Mouse (Mus musculus): ENCODE data around the gene Kcnh7. TPM values are rescaled to one million over a fixed set of nuclear protein-coding genes. Genes with fewer than 3 reads are reported as not detected.

Gene Kcnh7
- polyA plus RNA-seq, 1 experiment from 2014 or later = 2.6 TPM

DNA sequence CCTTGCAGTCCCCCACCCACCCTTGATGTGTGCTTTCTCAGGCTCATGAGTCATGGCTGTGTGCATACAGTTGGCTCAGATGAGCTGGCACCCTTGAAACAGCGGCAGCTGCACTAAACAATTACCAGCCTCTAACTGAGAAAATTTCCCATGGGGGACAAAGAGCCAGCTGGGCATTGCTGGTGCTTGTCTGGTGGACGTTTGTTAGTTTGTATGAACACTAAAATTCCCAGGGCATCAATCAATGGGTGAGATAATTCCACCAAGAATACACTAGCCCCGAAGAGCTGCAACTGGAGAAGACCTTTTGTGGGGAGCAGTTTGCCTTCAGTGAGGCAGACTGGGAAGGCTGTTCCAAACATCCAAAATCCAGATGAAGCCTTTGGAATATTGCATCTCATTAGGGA, 376.6 kb downstream of the Kcnh7 start:
- H3K4me1 ChIP-seq (replicated peaks; ENCODE audit: control insufficient read depth, insufficient read depth, low read length) = no peaks in the 10 kb centered on the region; the same call in 1 of the 2 replicates
- ATAC-seq (replicated peaks; ENCODE audit: low FRiP score) (peak; percentile 95), DNase-seq (ENCODE audit: low spot score) (peak; percentile 74)
- 28% methylated on average over 3 of the region's 3 CpGs for WGBS
- peak overlapping the region; percentile 81 for H3K27ac ChIP-seq (ENCODE audit: low read depth, low read length)
- no peaks in the 10 kb centered on the region for H3K9me3 ChIP-seq (ENCODE audit: control insufficient read depth, low read length)
- H3K4me2 ChIP-seq (ENCODE audit: low read depth, low read length, severe bottlenecking) = no peak overlapping the region
- no peaks in the 10 kb centered on the region; the same call in 1 of the 2 replicates for H3K36me3 ChIP-seq (ENCODE audit: control insufficient read depth, insufficient read depth, low read length)
- no peaks in the 10 kb centered on the region for H3K27me3 ChIP-seq (ENCODE audit: control insufficient read depth, insufficient read depth, low read length)
- H3K9ac ChIP-seq (ENCODE audit: low read length) = no peak overlapping the region
- H3K4me3 ChIP-seq (ENCODE audit: low read depth, low read length) = no peak overlapping the region

DNA sequence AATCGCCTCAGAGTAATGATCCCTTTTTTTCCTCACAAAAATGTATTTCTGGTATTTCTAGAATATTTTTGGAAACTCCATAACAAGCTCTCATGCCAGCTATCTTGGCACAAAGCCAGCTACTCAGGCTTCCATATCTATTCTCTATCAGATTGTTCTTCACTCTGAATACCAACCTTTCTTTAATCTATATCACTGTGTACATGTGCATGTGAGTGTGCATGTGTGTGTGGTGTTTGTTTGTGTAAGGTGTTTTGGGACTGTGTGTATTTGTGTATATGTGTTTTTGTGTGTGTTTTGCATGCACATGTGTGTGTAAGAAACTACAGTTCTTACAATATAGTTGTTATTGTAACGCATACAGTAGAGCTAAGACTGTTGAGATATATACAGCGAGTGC, 377.2 kb downstream of the Kcnh7 start:
- no peak overlapping the region for H3K9ac ChIP-seq (ENCODE audit: low read length)
- H3K9me3 ChIP-seq (ENCODE audit: control insufficient read depth, low read length) = no peaks in the 10 kb centered on the region
- 85% methylated on average over 3 of the region's 3 CpGs for WGBS
- H3K4me1 ChIP-seq (replicated peaks; ENCODE audit: control insufficient read depth, insufficient read depth, low read length) = no peaks in the 10 kb centered on the region; the same call in 1 of the 2 replicates
- no peak overlapping the region for H3K4me2 ChIP-seq (ENCODE audit: low read depth, low read length, severe bottlenecking)
- H3K36me3 ChIP-seq (ENCODE audit: control insufficient read depth, insufficient read depth, low read length) = no peaks in the 10 kb centered on the region; the same call in 1 of the 2 replicates
- H3K27ac ChIP-seq (ENCODE audit: low read depth, low read length) = peak overlapping the region; percentile 81
- peak; percentile 25 for ATAC-seq (replicated peaks; ENCODE audit: low FRiP score)
- no peaks in the 10 kb centered on the region for H3K27me3 ChIP-seq (ENCODE audit: control insufficient read depth, insufficient read depth, low read length)
- no peak for DNase-seq (ENCODE audit: low spot score)
- H3K4me3 ChIP-seq (ENCODE audit: low read depth, low read length) = no peak overlapping the region

DNA sequence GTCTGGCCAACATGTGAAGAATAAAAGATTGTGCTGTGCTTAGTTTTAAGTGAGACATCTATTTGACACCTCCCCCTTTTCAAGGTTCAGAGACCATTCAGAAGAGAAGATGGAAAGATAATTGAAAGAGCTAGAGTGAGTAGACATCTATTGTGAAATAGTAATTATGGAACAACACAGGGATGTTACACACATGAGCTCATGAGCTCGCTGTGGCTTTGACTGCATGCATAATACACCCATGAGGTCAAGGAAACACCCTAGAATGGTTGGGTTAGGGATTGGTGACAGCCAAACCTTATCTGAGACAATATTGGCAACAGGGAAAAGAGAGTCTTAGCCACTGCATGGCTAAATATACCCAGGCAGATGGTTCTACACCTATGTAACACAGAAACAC, 380.1 kb downstream of the Kcnh7 start:
- Histone ChIP-seq H3K27me3 (ENCODE audit: control insufficient read depth, insufficient read depth, low read length) (no peaks in the 10 kb centered on the region), H3K4me2 (ENCODE audit: low read depth, low read length, severe bottlenecking) (no peak overlapping the region), H3K4me3 (ENCODE audit: low read depth, low read length) (no peak overlapping the region), H3K4me1 (replicated peaks; ENCODE audit: control insufficient read depth, insufficient read depth, low read length) (no peaks in the 10 kb centered on the region; the same call in 1 of the 2 replicates), H3K9me3 (ENCODE audit: control insufficient read depth, low read length) (no peaks in the 10 kb centered on the region), H3K27ac (ENCODE audit: low read depth, low read length) (no peak overlapping the region), H3K9ac (ENCODE audit: low read length) (no peak overlapping the region), H3K36me3 (ENCODE audit: control insufficient read depth, insufficient read depth, low read length) (no peaks in the 10 kb centered on the region)
- WGBS = 68% methylated on average over 1 of the region's 1 CpGs
- DNase-seq (ENCODE audit: low spot score) (no peak), ATAC-seq (replicated peaks; ENCODE audit: low FRiP score) (no peak)

DNA sequence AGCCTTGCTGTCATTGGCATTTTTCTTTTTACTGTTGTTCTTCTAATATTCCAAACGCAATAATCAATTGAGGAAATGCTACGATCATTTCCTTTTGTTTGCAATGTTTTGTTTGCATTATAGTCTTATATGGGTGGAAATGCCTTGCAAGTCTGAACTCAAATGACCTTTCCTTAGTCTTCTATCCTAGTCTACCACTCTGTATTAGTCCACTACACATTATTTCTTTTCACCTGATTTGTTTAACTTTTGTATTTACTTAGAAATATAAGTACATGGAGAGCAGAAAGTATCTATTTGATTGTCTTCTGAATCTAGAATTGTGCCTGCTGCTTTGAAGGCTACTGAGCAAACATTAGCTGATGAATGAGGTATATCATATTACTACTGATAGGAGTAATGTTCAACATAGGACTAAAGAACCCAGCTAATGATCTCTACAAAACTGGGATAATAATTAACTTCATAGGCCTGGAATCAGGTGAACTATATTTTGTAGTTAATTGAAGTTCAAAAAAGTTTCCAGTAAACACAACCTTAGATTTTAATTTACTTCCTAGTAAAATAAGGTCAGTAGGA, 399.5 kb downstream of the Kcnh7 start:
- no peak overlapping the region for H3K4me2 ChIP-seq (ENCODE audit: low read depth, low read length, severe bottlenecking)
- WGBS = 72% methylated on average over 2 of the region's 2 CpGs
- H3K27ac ChIP-seq (ENCODE audit: low read depth, low read length) = no peak overlapping the region
- H3K4me3 ChIP-seq (ENCODE audit: low read depth, low read length) = no peak overlapping the region
- no peaks in the 10 kb centered on the region for H3K27me3 ChIP-seq (ENCODE audit: control insufficient read depth, insufficient read depth, low read length)
- H3K9me3 ChIP-seq (ENCODE audit: control insufficient read depth, low read length) = no peaks in the 10 kb centered on the region
- no peak overlapping the region for H3K9ac ChIP-seq (ENCODE audit: low read length)
- no peak for DNase-seq (ENCODE audit: low spot score)
- no peaks in the 10 kb centered on the region for H3K4me1 ChIP-seq (replicated peaks; ENCODE audit: control insufficient read depth, insufficient read depth, low read length)
- H3K36me3 ChIP-seq (ENCODE audit: control insufficient read depth, insufficient read depth, low read length) = no peaks in the 10 kb centered on the region
- ATAC-seq (replicated peaks; ENCODE audit: low FRiP score) = no peak

DNA sequence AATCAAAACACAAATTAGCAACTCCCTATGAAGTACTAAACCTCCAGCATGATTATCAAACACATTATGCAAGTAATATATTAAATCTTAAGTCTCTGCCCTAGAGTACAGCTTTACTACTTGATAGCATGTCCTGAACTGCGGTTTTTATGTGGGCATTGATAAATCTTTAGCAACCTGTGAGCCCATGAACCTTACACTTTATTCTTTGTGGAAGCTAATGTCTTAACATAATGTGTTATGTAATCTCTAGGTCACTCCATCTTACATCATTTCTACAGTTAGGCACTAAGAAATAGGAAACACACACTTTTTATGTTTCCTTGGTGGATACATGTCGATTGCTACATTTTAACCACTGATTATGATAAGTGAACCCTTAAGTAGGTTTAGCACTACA, 437.8 kb downstream of the Kcnh7 start:
- Histone ChIP-seq H3K4me2 (ENCODE audit: low read depth, low read length, severe bottlenecking) (no peak overlapping the region), H3K27me3 (ENCODE audit: control insufficient read depth, insufficient read depth, low read length) (no peaks in the 10 kb centered on the region), H3K27ac (ENCODE audit: low read depth, low read length) (no peak overlapping the region), H3K4me1 (replicated peaks; ENCODE audit: control insufficient read depth, insufficient read depth, low read length) (no peaks in the 10 kb centered on the region), H3K4me3 (ENCODE audit: low read depth, low read length) (no peak overlapping the region), H3K9me3 (ENCODE audit: control insufficient read depth, low read length) (no peaks in the 10 kb centered on the region), H3K36me3 (ENCODE audit: control insufficient read depth, insufficient read depth, low read length) (no peaks in the 10 kb centered on the region), H3K9ac (ENCODE audit: low read length) (no peak overlapping the region)
- WGBS = 93% methylated on average over 2 of the region's 2 CpGs
- ATAC-seq (replicated peaks; ENCODE audit: low FRiP score) (no peak), DNase-seq (ENCODE audit: low spot score) (no peak)

DNA sequence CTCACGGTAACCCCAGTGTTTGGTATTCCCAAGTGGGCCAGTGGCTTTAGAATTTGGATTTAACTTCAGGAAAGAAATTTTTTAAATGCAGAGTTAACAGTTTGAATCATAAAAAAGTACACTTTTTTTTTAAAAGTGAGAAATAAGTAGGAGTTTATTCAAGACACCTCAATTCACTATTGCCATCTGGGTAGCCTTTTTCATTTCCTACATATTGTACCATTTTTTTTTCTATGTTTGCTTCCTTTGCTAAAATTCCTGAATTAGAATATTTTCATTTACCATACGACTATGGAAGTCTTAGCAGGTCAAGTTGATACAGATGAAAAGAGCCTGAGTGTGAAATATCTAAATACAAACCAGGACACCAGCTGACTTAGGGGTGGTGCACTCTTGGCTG, 441.0 kb downstream of the Kcnh7 start:
- 83% methylated on average over 2 of the region's 2 CpGs for WGBS

DNA sequence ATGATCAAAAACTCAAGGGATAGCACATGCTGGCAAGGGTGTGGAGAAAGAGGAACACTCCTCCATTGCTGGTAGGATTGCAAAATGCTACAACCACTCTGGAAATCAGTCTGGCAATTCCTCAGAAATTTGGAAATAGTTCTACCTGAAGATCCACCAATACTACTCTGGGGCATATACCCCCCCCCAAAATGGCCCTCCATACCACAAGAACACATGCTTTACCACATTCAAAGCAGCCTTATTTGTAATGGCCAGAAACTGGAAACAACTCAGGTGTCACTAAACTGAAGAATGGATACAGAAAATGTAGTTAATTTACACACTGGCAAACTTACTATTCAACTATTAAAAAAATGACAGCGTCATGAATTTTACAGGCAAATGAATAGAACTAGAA, 453.4 kb downstream of the Kcnh7 start:
- H3K4me3 ChIP-seq (ENCODE audit: low read depth, low read length) = no peak overlapping the region
- no peak overlapping the region for H3K9ac ChIP-seq (ENCODE audit: low read length)
- no peak for DNase-seq (ENCODE audit: low spot score)
- no peak overlapping the region for H3K4me2 ChIP-seq (ENCODE audit: low read depth, low read length, severe bottlenecking)
- WGBS = 78% methylated on average over 1 of the region's 1 CpGs
- no peaks in the 10 kb centered on the region for H3K27me3 ChIP-seq (ENCODE audit: control insufficient read depth, insufficient read depth, low read length)
- H3K27ac ChIP-seq (ENCODE audit: low read depth, low read length) = no peak overlapping the region
- no peaks in the 10 kb centered on the region for H3K9me3 ChIP-seq (ENCODE audit: control insufficient read depth, low read length)
- ATAC-seq (replicated peaks; ENCODE audit: low FRiP score) = no peak
- no peaks in the 10 kb centered on the region for H3K36me3 ChIP-seq (ENCODE audit: control insufficient read depth, insufficient read depth, low read length)
- no peaks in the 10 kb centered on the region for H3K4me1 ChIP-seq (replicated peaks; ENCODE audit: control insufficient read depth, insufficient read depth, low read length)

More for the DNA sequence above, 441.0 kb downstream of the Kcnh7 start:
- Histone ChIP-seq H3K27me3 (ENCODE audit: control insufficient read depth, insufficient read depth, low read length) (no peaks in the 10 kb centered on the region), H3K27ac (ENCODE audit: low read depth, low read length) (no peak overlapping the region), H3K4me3 (ENCODE audit: low read depth, low read length) (no peak overlapping the region), H3K4me2 (ENCODE audit: low read depth, low read length, severe bottlenecking) (no peak overlapping the region), H3K36me3 (ENCODE audit: control insufficient read depth, insufficient read depth, low read length) (no peaks in the 10 kb centered on the region), H3K9ac (ENCODE audit: low read length) (no peak overlapping the region), H3K9me3 (ENCODE audit: control insufficient read depth, low read length) (no peaks in the 10 kb centered on the region), H3K4me1 (replicated peaks; ENCODE audit: control insufficient read depth, insufficient read depth, low read length) (no peaks in the 10 kb centered on the region)
- ATAC-seq (replicated peaks; ENCODE audit: low FRiP score) (no peak), DNase-seq (ENCODE audit: low spot score) (no peak)

DNA sequence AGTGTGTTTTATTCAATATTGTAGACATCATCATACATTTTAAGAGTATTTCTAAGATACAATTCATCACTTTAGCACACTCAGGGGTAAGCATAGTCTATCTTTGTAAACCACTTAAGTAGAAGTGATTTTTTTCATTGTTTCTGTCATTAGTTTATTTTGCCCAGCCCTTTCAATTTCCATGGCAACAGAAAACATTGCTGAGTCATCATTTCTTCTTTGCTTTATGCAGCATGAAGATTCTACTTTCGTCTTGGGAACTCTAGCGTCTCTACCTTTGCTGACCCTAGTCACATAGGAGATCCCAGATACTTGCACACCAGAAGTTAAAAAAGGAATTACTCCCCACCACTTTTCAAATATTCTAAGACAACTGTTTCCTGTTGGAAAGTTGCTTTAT, 456.4 kb downstream of the Kcnh7 start:
- no peak overlapping the region for H3K4me3 ChIP-seq (ENCODE audit: low read depth, low read length)
- H3K27me3 ChIP-seq (ENCODE audit: control insufficient read depth, insufficient read depth, low read length) = no peaks in the 10 kb centered on the region
- H3K9me3 ChIP-seq (ENCODE audit: control insufficient read depth, low read length) = no peaks in the 10 kb centered on the region
- no peak overlapping the region for H3K4me2 ChIP-seq (ENCODE audit: low read depth, low read length, severe bottlenecking)
- no peaks in the 10 kb centered on the region for H3K4me1 ChIP-seq (replicated peaks; ENCODE audit: control insufficient read depth, insufficient read depth, low read length)
- 89% methylated on average over 2 of the region's 2 CpGs for WGBS
- no peaks in the 10 kb centered on the region for H3K36me3 ChIP-seq (ENCODE audit: control insufficient read depth, insufficient read depth, low read length)
- H3K27ac ChIP-seq (ENCODE audit: low read depth, low read length) = no peak overlapping the region
- DNase-seq (ENCODE audit: low spot score) (no peak), ATAC-seq (replicated peaks; ENCODE audit: low FRiP score) (no peak)
- no peak overlapping the region for H3K9ac ChIP-seq (ENCODE audit: low read length)

DNA sequence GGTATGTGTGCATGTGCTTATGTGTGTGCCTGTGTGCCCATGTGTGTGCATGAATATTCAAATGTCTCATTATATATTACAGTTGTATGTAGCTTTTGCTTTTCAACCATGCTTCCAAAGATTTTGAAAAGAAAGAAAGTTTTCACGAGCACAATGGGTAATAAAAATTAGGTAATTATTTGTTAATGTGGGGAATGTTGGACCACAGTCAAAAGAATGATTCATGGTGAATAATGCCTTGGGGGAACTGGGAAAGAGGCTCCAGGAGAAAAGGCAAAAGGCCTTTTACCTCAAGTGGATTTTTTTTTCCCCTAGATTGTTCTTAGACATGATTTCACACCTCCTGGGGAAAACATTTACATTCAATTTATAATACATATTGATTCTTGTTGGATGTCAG, 458.1 kb downstream of the Kcnh7 start:
- WGBS = 72% methylated on average over 1 of the region's 1 CpGs
- Histone ChIP-seq H3K9ac (ENCODE audit: low read length) (no peak overlapping the region), H3K36me3 (ENCODE audit: control insufficient read depth, insufficient read depth, low read length) (no peaks in the 10 kb centered on the region), H3K27ac (ENCODE audit: low read depth, low read length) (no peak overlapping the region), H3K4me2 (ENCODE audit: low read depth, low read length, severe bottlenecking) (no peak overlapping the region), H3K4me3 (ENCODE audit: low read depth, low read length) (no peak overlapping the region), H3K9me3 (ENCODE audit: control insufficient read depth, low read length) (no peaks in the 10 kb centered on the region), H3K27me3 (ENCODE audit: control insufficient read depth, insufficient read depth, low read length) (no peaks in the 10 kb centered on the region), H3K4me1 (replicated peaks; ENCODE audit: control insufficient read depth, insufficient read depth, low read length) (no peaks in the 10 kb centered on the region)
- ATAC-seq (replicated peaks; ENCODE audit: low FRiP score) = no peak
- no peak for DNase-seq (ENCODE audit: low spot score)
